Mouse (Mus musculus) C2C12 (cell line): ENCODE measurements at regions not wholly inside any gene's neighbourhood (a gene's known extent, or its start where the extent isn't known, plus 50 kb on each side); places are given as distances from the start of the nearest gene placed in this dataset.

Source experiments
- H3K27me3 ChIP-seq: one replicate; pipeline ENCODE4 v1.6.1; 2011; ENCODE audit not compliant: control insufficient read depth, insufficient read depth, insufficient read length
- H3K36me3 ChIP-seq: one replicate; pipeline ENCODE4 v1.6.1; 2011; ENCODE audit not compliant: control insufficient read depth, insufficient read depth
- H3K4me3 ChIP-seq: one replicate; pipeline ENCODE4 v1.5.1; 2011; ENCODE audit warnings: mild to moderate bottlenecking, control low read depth; ENCODE audit not compliant: poor library complexity, insufficient read depth, severe bottlenecking
- H3K79me2 ChIP-seq: one replicate; pipeline ENCODE4 v1.6.1; 2011; ENCODE audit not compliant: control insufficient read depth, insufficient read depth
- H3K79me3 ChIP-seq: one replicate; pipeline ENCODE4 v1.6.1; 2011; ENCODE audit warnings: low read depth, control low read depth
- H3ac ChIP-seq: one replicate; pipeline ENCODE3; 2011; ENCODE audit warnings: low read depth; ENCODE audit not compliant: control insufficient read depth, insufficient read length
- CEBPB ChIP-seq: IDR thresholded peaks from one replicate; pipeline ENCODE4 v1.6.1; 2011; ENCODE audit warnings: low read depth, mild to moderate bottlenecking, control low read depth, moderate library complexity
- CTCF ChIP-seq: IDR thresholded peaks from one replicate; pipeline ENCODE4 v1.5.1; 2011; ENCODE audit not compliant: control insufficient read depth, insufficient read depth, insufficient read length
- FOSL1 ChIP-seq: IDR thresholded peaks from one replicate; pipeline ENCODE4 v1.8.0; 2011; ENCODE audit warnings: mild to moderate bottlenecking, low read length; ENCODE audit not compliant: poor library complexity, insufficient read depth, severe bottlenecking
- MAX ChIP-seq: IDR thresholded peaks from one replicate; pipeline ENCODE4 v1.6.1; 2011; ENCODE audit warnings: mild to moderate bottlenecking, control low read depth
- MYOD1 ChIP-seq: IDR thresholded peaks from one replicate; pipeline ENCODE4 v1.6.1; 2011; ENCODE audit warnings: low read depth; ENCODE audit not compliant: control insufficient read depth, insufficient read length
- MYOG ChIP-seq: IDR thresholded peaks from one replicate; pipeline ENCODE4 v1.6.1; 2011; ENCODE audit not compliant: control insufficient read depth, insufficient read length; ENCODE audit errors: extremely low read depth
- USF1 ChIP-seq: IDR thresholded peaks from one replicate; pipeline ENCODE4 v1.6.1; 2011; ENCODE audit warnings: low read depth, mild to moderate bottlenecking, control low read depth, moderate library complexity

DNA sequence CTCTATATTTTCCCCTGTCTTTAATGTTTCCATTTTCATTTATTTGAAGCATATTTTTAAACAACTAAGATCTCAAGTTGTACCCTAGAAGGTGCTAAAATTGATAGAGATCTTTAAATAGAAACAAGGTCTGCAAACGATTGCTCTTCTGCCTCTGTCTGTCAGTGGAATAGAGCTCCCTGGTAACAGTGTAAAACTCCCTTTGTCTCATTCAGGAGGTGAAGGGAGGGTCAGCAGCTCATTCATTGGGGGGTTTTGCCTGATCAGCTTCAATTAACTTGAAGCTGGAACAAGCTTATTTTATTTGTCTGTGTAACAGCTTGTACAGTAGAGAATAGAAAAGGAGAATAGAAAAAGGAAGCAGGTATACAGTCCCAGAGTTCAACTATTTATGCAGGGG, 616.7 kb upstream of the Api5 start:
- no peaks in the 10 kb centered on the region for H3K27me3 ChIP-seq
- no peaks in the 10 kb centered on the region for H3K79me2 ChIP-seq
- no peak overlapping the region for H3K4me3 ChIP-seq
- H3K79me3 ChIP-seq: no peaks in the 10 kb centered on the region
- H3K36me3 ChIP-seq: no peaks in the 10 kb centered on the region
- TF ChIP-seq MYOG (no peak), CTCF (no peak), USF1 (no peak), MYOD1 (no peak), MAX (no peak), CEBPB (no peak), FOSL1 (no peak)
- no peak overlapping the region for H3ac ChIP-seq

DNA sequence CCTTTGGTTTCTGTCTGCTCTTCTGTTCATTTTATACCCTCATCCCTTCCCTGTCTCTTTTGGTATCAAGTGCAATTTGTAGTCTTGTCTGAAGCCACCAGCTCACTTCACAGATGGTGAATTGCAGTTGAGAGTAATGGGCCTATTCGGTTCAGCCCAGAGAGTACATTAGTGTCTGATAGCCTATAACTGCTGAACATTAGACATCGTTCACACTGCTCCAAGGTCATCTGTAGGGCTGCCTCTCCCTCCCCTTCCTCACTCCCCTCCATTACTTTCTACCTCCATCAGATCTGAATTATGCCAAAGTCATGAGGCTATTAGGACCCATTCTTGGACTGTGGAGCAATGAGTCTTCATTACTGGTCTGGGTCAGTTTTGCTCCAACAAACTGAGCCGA, 615.9 kb upstream of the Api5 start:
- Histone ChIP-seq H3K79me2 (no peaks in the 10 kb centered on the region), H3ac (no peak overlapping the region), H3K36me3 (no peaks in the 10 kb centered on the region), H3K27me3 (no peaks in the 10 kb centered on the region), H3K79me3 (no peaks in the 10 kb centered on the region), H3K4me3 (no peak overlapping the region)
- no peak for TF ChIP-seq MYOD1
- TF ChIP-seq USF1: no peak
- TF ChIP-seq CEBPB: no peak
- no peak for TF ChIP-seq CTCF
- TF ChIP-seq MYOG: no peak
- no peak for TF ChIP-seq FOSL1
